Mouse (Mus musculus): ENCODE measurements around the gene Mark2.

The Mark2 gene

DNA sequence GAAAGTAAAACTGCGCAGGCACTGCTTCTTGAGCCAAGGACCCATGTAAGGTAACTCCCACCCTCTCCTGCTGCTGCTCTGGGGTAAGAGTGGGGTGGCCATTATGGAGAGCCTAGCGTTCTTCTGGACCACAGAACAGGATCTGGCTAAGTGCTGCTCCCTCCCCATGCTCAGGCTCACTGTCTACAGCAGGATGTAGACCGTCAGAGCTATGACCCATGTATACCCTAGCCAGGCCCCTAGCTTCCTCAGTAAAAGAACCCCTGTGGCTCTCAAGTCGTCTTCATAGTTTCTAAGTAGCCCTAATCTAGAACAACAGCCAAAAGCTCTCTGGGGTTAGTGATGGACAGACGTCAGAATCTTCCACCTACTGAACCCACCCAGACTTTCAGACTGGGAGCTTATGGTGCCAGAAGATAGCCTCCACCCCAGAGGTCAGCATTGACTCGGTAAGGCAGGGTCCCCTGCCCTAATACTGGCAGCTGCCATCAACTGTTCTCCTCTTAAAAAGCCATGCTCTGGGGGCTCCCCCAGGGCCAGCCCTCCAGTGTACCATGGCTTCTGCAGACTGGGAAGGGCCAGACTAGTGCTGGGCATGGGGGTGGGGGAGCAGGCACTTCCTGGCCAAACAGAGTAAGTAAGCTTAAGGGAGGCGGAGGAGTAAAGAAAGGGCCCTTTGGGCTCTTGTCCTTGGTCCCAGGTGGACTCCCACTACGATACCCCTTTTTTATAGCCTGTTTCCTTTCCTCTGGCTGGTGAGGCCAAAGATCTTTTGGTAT lies 47.4 kb downstream of the Mark2 start:
- peak; percentile 31 to 56 for DNase-seq

DNA sequence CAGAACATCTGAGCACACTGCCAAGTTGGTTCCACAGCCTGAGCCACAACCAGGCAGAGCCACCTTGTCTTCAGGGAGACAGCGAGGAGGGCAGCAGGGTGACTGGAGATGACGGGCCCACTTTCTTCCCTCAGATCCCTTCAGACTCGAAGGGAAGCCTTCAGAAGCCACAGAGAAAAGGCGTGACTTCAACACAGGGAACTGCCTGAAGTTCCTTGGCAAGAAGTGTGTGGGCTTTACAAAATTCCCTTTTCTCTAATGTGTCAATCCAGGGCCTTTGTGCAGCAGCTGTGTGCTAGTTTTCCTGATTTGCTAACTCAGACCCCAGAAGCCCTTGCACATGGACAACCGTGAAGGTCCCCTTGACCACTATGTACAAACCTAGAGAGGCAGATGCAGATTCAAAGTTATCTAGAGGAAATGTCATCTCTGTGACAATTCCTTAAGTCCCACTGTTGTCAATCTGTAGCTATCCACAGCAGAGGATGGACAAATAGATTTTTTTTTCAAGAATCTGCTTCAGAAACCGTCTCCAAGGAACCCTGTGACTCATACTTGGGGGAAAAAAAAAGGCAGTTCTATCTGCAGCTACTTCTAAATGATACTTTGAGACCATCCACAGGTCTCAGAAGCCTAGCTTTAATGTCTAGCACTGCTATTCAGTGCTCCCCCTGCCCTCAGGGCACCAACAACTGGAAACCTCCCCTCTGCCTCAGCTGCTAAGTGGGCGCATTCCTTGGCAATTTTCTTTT lies 49.5 kb downstream of the Mark2 start:
- DNase-seq, result no peak

DNA sequence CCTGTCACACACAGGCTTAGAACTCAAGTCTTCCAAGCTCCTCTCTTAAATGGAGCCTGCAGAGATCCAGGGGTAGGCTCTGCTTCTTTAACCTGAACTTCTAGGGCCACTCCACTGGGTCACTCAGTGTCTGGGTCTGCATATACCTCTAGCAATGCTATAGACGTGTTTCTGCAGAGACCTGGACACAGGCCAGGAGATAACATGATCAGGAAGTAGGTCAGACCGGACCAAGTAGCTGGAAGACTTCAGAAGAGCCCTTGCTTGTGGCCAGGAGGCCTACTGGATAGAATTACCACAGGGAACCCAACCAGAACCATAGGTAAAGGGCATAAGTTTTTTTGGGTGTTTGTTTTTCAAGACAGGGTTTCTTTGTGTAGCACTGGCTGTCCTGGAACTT lies 51.9 kb downstream of the Mark2 start:
- no peak for DNase-seq

DNA sequence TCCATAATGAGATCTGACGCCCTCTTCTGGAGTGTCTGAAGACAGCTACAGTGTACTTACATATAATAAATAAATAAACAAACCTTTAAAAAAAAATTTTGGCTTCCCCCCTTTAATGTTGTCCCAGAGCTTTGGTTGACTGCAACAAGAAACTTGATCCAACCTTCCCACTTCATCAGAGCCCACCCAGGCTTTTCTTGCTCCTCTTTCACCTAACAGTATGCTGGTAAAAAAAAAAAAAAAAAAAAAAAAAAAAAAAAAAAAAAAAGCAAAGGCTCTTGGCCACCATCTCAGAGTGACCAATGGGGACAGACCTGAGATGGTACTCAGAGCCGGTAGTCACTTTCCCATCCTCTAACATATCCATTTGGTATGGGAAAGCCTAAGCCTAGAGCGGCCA lies 53.4 kb downstream of the Mark2 start:
- no peak for DNase-seq

DNA sequence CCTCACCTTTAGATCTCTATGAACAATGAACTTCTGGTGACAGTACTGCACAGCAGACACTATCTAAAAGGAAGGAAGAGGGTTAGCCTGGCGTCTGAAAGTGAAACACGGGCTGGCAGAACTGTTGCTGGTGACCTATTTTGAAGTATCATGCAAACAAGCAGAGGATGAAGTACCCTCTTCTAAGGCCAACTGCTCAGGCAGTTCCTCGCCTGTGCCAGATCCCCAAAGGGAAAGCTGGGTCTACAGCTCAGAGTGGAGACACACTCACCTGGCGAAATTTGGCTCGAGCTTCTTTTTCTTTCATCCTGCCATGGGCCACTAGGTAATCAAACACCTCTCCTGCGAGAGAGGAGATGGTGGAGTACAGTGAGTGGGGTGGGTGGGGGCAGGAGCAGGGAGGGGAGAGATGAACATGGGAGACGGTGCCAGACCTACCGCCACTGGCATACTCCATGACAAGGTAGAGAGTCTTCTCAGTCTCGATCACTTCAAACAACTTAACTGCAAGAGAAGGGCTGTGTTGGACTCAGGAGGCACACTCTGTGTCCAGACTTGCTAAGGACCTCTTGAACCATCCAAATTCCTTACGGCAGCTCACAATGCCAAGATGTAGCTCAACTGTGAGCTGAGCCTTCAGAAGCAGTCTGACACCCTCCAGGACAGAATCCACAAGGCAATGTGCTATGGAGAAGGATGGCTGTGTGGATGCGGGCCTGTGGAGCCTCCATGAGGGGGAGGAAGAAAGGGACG lies 54.9 kb downstream of the Mark2 start:
- no peak for DNase-seq

DNA sequence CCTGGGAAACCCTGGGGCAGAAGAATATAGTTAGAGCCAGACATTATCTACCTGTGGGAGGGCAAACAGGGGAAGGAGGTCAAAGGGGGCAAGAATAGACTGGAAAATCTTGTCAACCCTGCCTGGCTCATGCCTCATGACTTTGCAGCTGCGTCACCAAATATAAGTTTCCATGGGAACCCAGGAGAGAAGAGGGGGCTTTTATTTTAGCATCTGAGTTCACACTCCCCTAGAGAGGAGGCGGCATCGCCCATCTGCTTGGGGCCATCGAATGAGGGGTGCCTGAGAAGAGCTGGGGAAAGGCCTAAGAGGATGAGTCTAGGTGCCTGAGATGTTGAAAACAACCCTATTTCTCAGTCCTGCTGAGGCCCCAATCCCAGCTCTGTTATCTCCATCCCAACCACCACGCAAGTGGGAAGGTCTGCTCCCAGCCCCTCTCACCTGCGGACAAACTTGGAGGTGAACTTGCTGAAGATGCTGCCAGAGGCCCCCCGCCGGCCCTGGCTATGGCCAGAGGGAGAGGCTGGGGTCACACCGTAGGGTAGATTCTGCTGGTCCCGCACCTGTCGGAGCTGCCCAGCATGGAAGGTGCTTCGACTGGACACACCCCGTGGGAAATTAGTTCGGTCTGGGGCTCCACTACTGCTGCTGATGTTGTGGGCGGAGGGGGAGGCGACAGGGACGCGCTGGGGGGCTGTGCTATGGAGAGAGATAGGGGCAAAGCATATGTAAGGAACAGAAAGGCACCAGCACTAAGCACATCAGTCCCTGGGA lies 60.9 kb downstream of the Mark2 start:
- no peak for DNase-seq

DNA sequence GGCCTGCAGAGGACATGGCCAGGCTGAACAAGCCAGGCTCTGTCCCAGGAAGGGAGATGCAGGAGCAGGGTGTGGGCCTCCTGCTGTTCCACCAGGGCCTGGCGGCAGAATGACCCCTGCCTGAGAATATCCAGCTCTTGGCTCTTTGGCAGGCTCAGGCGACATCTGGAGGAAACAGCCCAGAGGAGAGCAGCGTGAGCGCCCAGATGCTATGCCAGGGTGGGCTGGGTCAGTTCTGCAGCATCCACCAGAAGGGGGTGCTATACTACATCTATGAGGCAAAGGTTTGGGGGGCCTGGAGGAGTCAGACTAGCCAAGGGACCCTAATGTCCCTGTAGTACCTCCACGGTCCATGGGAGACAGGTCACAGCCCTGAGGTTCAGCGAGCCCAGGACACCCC lies 62.5 kb downstream of the Mark2 start:
- peak; percentile 60 to 69 for DNase-seq

DNA sequence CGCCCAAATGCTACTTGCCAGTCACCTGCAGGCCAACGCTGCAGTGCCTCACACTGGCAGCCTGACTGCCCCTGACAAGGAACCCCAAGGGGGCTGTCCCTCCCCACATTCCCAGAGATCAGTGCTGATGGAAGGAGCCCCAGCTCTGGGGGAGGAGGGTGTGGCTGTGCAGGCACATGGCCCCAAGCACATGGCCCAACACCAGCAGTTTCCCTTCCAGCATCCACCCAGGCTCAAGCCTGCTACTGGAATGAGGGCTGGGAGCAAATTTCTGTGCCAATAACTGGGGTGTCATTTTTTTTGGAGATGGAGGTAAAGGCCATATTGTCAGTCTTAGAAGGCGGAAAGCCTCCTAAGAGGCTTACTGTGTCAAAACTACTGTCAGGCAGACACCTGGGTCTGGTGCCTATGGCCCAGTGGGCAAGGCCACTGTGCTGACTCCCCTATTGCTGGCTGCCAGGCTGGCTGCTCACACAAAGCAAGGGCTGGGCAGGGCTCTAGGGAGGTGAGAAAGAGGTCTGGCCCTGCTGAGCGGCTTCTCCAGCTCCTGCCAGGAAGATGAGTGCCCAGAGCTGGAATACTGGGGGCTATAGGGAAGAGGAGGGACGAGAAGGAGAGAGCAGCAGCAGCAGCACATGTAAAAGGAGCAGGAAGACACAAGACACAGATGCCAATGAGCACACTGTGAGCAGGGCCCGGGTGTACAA lies 63.3 kb downstream of the Mark2 start:
- DNase-seq, result no peak

DNA sequence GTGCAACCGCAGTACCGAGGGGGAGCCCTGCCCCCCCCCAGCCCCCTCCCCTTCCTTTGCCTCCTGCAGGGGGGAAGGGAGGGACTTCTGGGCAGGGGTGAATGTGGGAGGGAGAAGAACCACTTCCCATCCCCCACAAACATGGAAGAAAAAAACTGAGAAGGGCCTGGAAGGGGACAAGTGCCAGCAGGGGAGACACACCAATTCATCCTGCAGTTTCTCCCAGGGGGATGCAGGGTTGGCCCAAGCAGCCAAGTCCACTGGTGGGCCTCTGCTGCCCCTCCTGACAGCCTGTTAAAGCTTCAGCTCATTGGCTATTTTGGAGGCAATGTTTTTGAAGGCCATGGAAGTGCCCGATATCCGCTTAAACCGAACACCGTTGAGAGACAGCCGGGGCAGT lies 64.9 kb downstream of the Mark2 start:
- no peak for DNase-seq

DNA sequence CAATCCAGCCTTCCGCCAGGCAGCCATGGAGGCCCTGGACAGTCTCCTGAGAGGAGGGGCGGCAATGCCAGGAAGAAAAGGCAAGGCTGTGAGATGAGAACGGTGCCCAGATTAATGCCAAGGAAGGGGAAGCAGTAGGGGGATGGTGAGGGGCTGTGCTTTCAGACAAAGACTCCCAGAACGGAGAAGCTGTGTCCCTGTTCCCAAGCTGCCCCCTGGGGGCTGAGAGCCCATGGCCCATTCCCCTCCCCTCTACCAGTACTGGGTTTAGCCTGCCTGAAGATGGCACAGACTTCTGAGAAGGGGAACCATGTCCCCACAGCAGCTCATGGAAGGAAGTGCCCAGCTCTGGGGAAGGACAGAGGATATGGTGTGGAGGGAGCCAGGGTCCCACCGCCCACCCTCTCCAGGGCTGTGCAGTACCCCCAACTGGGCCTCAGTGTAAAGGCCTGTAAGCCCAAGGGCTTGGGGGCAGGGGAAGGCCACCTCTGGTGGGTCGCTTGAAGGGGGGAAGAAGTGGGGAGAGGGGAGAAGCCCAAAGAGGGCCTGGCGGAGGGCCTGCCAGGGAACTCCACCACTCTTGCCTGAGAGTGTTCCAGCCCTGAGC lies 65.5 kb downstream of the Mark2 start:
- DNase-seq, result no peak

DNA sequence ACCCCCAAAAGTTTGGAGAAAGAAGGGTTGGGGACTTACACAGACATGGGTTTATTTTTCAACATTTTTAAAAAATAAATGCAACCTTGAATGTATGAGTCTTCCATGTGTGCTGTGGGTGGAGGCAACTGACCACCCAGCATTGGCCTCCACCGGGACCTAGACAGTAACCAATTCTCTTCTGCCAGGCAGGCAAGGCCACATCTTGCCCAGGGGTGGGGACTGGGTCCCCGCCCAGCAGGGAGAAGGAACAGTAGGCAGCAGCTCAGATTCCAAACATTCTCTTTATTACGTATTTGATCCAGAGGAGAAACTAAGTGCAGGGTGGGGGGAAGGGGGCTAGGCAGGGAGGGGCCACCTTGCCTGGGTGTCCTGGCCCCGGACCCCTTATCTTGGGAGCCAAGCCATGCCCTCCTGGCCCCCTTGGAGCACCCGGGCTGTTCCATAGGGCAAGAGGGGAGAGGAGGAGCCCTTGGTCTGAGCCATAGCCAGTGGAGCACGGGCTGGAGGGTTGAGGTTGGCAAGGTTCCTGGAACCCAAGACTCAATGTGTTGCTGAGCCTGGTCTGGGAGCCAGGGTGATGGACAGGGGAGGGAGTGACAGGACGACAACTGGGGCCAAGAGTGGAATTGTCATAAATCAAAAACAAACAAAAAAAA lies 66.4 kb downstream of the Mark2 start:
- DNase-seq, result no peak

DNA sequence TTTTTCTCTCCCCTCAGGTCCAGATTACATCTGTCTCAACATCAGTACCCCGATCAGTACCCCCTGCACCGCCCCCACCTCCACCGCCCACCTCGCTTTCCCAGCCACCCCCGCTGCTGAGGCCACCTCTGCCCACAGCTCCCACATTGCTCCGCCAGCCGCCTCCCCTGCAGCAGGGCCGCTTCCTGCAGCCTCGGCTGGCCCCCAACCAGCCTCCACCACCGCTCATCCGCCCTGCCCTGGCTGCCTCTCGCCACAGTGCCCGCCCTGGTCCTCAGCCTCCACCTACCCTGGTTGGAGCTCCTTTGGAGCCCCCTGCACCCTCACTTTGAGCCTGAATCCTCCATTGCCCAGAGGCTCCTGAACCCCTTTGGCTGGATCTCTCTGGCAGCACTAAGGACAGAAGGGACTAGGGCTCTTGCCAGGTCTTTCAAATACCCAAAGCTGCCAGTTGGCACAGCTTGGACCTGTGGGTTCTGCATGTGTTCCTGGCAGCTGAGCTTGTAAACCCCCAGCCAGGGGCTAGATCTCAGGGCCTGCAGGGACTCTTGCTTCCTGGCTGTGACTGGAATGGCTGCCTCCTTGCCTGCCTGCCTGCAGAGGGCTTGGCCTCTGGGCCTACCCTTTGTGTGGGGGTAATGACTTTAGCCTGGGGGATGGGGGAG lies 67.2 kb downstream of the Mark2 start:
- peak in 1 of 2 experiments; percentile 50 for DNase-seq

DNA sequence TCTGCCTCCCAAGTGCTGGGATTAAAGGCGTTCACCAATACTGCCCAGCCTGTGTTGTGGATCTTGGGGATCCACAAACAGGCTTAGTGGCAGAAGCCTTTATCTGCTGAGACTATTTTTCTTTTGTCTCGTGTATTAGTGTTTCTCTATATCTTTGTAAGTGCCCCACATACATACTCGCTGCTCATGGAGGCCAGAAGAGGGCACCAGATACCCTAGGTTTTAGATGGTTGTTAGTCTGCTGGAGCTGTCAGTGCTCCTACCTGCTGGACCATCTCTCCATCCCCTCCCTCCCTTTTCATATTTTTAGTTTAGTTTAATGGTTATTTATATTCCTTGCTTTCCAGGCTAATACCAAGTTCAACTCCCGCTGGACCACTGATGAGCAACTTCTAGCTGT lies 68.2 kb downstream of the Mark2 start:
- no peak for DNase-seq

DNA sequence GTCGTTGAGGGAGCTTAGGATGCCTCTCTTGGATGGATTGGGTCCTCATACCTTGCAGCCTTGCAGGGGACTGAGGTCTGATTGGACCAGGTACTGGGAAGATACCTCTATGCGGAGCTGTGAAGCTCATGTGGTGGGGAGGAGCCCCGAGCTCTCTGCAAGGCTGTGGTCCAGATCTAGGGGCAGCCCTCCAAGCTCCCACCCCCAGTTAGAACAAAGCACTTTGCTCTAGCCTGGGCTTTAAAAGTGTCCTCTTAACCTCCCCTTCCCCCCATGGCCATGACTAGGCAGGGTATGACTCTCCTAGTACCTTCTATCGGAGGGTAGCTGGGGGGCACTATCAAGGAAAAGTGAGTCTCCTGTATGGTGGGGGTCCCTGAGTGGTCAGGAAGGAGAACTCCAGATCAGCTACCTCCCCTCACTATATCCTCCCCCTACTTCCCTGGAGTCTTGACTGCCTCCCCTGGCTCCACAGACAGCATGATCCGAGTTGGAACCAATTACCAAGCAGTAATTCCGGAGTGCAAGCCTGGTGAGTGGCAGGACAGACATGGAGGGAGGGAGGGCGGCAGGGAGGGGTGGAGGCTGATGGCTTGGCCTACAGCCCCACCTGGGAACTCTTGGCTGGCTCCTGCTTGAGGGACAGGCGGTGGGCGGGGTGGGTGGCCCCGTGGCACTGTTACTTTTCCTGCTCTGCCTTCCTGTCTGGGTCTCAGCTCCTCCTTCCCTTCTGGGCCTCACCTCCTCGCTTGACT lies 72.2 kb downstream of the Mark2 start:
- peak in 1 of 2 experiments; percentile 35 for DNase-seq

DNA sequence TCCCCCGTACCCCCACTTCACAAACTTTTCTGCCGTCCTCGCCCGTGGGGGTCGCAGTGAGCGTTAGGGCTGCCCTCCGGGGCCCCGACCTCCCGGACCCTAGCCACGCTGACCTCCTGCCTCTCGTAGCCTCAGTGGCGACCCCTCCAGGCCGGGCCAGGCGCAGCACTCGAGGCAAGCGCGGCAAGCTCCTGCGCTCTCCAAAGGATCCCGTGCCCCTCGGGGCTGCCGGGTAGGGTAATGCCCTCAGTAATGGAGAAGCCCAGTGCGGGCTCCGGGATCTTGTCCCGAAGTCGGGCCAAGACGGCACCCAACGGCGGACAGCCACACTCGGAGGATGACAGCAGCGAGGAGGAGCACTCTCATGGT lies 73.0 kb downstream of the Mark2 start:
- peak; percentile 89 to 90 for DNase-seq

DNA sequence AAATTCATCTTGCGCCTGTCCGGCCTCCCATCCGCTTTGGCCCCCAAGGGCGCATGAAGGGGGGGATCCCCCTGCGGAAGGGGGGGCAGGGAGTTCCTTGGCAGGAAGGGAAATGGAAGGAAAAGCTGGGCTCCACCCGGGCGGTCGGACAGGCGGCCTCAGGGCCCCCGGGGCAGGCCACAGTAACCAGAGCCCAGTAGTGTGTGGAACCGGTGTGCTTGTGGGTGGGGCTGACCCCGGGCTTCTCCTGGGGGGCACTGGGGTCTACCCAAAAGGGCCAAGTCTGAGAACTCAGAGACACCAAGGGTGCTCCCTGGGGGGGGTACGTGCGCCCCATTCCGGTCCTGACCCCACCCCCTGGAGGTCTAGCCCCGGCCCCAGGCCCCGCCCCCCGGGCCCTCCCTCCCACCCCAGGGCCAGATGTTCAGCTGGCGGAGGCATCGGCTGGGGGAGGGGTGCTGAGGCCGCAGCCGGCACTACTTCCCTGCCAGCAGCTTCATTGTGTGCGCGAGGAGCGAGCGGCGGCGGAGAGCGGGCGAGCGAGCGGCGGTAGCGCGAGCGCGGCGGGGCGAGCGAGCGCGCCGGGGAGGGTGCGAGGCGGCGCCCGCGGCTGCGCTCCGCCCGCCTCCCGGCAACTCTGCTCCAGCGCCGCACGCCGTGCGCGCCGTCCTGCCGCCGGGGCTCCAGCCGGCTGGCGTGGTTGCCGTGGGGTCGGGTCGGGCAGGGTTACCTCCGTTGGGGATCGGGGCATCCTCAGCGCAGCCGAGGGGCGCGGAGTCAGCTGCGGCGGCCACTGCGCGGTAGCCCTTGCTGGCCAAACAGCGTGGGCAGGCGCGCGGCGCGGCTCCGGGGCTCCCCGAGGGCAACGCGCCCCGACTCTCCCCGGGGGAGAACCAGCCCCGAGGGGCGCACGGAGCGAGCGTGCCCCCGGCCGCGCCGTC lies 73.6 kb downstream of the Mark2 start:
- peak; percentile 88 to 94 for DNase-seq

DNA sequence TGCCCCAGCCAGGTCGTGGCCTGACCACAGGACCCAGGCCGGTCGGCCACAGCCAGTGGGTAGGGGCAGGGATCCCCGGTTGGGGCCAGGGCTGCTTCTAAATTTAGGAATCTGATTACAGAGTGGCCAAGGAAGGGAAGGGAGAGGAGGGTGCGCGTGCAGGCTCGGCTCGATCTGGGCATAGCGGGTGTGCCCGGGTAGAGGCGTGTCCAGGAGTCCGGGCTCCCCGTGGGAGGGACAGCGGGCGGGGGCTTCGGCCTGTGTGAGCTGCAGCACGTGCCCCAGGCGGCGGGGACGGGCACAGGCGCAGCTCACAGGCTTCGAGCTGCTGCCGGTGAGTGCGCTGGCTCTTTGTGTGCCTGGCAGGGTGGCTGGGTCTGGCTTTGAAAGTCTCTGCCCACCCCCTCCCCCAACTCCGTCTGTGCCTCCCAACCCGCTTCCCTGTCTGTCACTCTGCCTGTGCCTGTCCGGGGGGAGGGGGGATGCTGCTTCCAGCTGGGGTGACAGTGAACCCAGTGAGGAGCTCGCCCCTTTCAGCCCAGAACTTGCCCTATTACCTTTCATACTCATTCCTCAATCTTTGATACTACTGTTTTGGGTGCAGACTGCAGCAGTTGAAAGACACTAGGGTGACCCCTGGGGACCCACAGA lies 74.4 kb downstream of the Mark2 start, which contains the start of gene Rcor2:
Gene Rcor2 (plus strand): TSS at position 235 of the 651 bp plus-strand sequence.
- peak; percentile 55 to 71 for DNase-seq

DNA sequence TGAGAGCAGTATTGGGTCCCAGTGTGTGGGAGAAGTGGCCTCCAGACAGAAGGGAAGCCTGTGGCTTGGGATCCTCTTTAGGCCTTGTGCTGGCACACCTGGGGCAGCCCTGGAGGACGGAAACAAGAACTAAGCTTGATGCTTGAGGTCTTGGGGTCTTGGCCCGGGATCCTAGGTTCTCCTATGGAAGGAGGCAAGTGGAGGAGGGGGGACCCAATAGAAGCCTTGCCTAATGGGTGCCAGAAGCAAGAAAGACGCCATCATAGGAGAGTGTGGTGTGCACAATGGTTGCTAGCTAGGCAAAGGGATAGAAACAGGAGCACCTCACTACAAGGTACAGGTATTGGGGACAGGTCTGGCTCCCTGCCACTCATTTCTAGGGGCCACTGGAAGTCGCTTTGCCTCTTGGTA lies 75.2 kb downstream of the Mark2 start:
- DNase-seq, result peak in 1 of 2 experiments; percentile 18

All from thymus, postnatal 36 days (tissue).